Mouse (Mus musculus) midbrain, postnatal 0 days (tissue): ENCODE results near the gene Efemp1. TPM values are rescaled to one million over a fixed set of nuclear protein-coding genes. Genes with fewer than 3 reads are reported as not detected.
A peak's percentile ranks its signal among the peaks of the same experiment; 100 is the strongest.

Experiments used
- ATAC-seq: fragments of 200-750 bp; cut with Nextera tagmentation; 2 replicates; pipeline ENCODE4 v1.8.0; 2017; ENCODE audit warnings: moderate number of reproducible peaks, mild to moderate bottlenecking, moderate TSS enrichment, moderate library complexity; ENCODE audit not compliant: low FRiP score
- DNase-seq: peaks from one replicate; pipeline ENCODE4 v3.0.0-alpha.2; 2015; ENCODE audit warnings: low spot score
- H3K27ac ChIP-seq: fragments of 300-500 bp; sonication (generic); 2 replicates; pipeline ENCODE4 v1.5.1; 2014; ENCODE audit warnings: low read depth, mild to moderate bottlenecking, low read length, mixed read lengths
- H3K27me3 ChIP-seq: fragments of 300-500 bp; sonication (generic); 2 replicates; pipeline ENCODE4 v1.6.1; 2014; ENCODE audit warnings: low read length, control low read depth, mixed read lengths; ENCODE audit not compliant: insufficient read depth
- H3K36me3 ChIP-seq: fragments of 300-500 bp; sonication (generic); 2 replicates; pipeline ENCODE4 v1.6.1; 2014; ENCODE audit warnings: low read length, control low read depth, mixed read lengths; ENCODE audit not compliant: insufficient read depth
- H3K4me1 ChIP-seq: fragments of 300-500 bp; sonication (generic); 2 replicates; pipeline ENCODE4 v1.6.1; 2014; ENCODE audit warnings: mild to moderate bottlenecking, control low read depth, antibody characterized with exemption, low read length, mixed read lengths; ENCODE audit not compliant: insufficient read depth
- H3K4me2 ChIP-seq: fragments of 300-500 bp; sonication (generic); 2 replicates; pipeline ENCODE4 v1.6.1; 2014; ENCODE audit warnings: low read depth, mild to moderate bottlenecking, low read length, mixed read lengths; ENCODE audit not compliant: poor library complexity, severe bottlenecking
- H3K4me3 ChIP-seq: fragments of 300-500 bp; sonication (generic); 2 replicates; pipeline ENCODE4 v1.5.1; 2014; ENCODE audit warnings: low read depth, mild to moderate bottlenecking, low read length, moderate library complexity
- H3K9ac ChIP-seq: fragments of 300-500 bp; sonication (generic); replicated peaks from 2 replicates; pipeline ENCODE4 v1.6.1; 2014; ENCODE audit warnings: mild to moderate bottlenecking, low read length, moderate library complexity, mixed read lengths; ENCODE audit not compliant: poor library complexity, severe bottlenecking
- H3K9me3 ChIP-seq: fragments of 300-500 bp; sonication (generic); 2 replicates; pipeline ENCODE4 v1.6.1; 2016; ENCODE audit warnings: low read length, control low read depth
- CTCF ChIP-seq: IDR thresholded peaks from 2 replicates; pipeline ENCODE4 v1.5.1; 2016; ENCODE audit warnings: antibody characterized with exemption, mild to moderate bottlenecking
- WGBS: fragments of 180-500 bp; shearing (Covaris S2); extraction: QIAGEN DNeasy Blood & Tissue Kit; methylation state at CpG from one replicate; pipeline ENCODE4 v1.1.7; 2014; 5-methylcytosine and 5-hydroxymethylcytosine counted together
- polyA plus RNA-seq: library from polyadenylated mRNA; unstranded; fragments of >200 nt; fragmentation: Nextera tagmentation; extraction: Ambion mirVana; gene quantifications from 2 replicates; pipeline ENCODE4 v1.2.1, GENCODE M21; 2015
- total RNA-seq: library from RNA; depleted of rRNA; stranded (reverse); fragments of >200 nt; gene quantifications from 2 replicates; pipeline ENCODE4 v1.2.3, GENCODE M21; 2014

Gene Efemp1
- total and polyA plus RNA-seq, 2 experiments from 2014 or later = 7.1 to 8.5 TPM

DNA sequence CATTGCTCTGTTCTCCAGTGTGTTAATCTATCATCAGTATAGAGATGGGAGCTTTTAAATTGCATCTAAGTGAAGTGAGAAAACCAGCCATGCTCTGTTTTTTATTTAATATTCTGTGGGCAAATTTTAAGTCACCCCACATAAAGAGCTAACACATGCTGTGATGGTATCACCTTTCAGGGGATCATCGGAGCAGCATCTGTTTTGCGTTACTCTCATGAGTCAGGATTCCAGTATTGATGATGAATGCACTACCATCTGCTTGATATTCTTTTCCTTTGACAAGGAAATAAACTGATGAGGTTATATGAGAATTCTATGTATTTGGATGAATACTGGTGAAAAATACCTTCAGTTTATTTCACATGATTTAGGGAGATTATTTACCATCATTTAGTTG lies 16.1 kb downstream of the Efemp1 start:
- H3K4me1 ChIP-seq = no peaks in the 10 kb centered on the region
- WGBS = 68% methylated on average over 2 of the region's 2 CpGs
- H3K4me3 ChIP-seq = no peak overlapping the region
- TF ChIP-seq CTCF = no peak
- no peak overlapping the region for H3K4me2 ChIP-seq
- no peak overlapping the region for H3K9ac ChIP-seq
- no peak for ATAC-seq
- H3K36me3 ChIP-seq = no peaks in the 10 kb centered on the region
- H3K27ac ChIP-seq = no peak overlapping the region
- no peaks in the 10 kb centered on the region for H3K27me3 ChIP-seq
- H3K9me3 ChIP-seq = no peaks in the 10 kb centered on the region
- DNase-seq = no peak

DNA sequence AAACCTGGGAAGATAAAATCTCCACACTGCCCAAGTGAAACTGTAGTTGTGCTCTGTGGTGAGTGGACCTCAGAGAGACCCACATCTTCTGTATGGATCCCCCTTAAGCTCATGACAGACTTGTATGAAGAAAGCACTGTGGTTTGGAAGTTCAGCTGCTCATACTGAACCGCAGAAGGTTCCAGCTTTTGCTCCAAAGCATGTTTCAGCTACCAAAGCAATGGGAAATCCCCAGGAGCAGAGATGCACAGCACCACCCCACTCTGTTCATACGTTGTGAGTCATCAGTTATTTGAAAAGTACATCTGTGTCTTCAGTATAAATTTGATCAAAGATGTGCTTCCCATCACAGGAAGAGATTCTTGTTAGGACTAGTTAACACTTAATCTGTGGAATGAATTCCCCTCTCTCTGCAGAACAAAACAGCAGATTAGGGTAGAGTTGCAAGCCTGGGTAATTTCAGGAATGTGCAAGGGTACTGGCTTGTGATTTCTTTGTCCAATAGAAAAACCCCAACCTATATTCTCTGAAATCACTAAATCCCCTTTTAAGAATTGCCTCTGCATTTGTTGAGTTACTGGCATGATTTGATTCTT lies 28.5 kb downstream of the Efemp1 start:
- ATAC-seq (no peak), DNase-seq (no peak)
- Histone ChIP-seq H3K4me2 (no peak overlapping the region), H3K27me3 (no peaks in the 10 kb centered on the region), H3K9ac (no peak overlapping the region), H3K27ac (no peak overlapping the region), H3K4me1 (no peaks in the 10 kb centered on the region), H3K9me3 (no peaks in the 10 kb centered on the region), H3K36me3 (no peaks in the 10 kb centered on the region), H3K4me3 (no peak overlapping the region)
- WGBS = 69% methylated on average over 2 of the region's 2 CpGs
- TF ChIP-seq CTCF = no peak

DNA sequence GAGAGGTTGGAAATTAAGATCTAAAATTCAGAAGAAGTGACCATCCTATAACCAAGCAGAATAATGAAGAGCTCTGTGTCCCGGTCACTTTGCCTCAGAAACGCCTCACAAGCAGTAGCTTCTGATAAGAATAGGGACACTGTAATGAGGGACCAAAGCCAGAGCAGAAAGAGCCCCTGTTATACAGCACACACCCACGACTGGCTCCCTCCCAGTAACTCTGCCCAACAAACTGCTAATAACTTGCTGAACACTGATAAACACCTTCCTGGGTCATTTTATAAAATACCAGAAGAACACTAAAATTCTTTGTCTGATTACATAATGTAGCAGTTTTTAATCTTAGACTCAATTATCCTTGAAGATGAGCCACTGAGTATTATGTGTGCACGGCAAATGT lies 30.1 kb downstream of the Efemp1 start:
- no peak overlapping the region for H3K27ac ChIP-seq
- H3K9ac ChIP-seq = no peak overlapping the region
- H3K36me3 ChIP-seq = no peaks in the 10 kb centered on the region
- no peaks in the 10 kb centered on the region for H3K27me3 ChIP-seq
- no peak overlapping the region for H3K4me3 ChIP-seq
- H3K4me1 ChIP-seq = no peaks in the 10 kb centered on the region
- WGBS = 66% methylated on average over 4 of the region's 4 CpGs
- TF ChIP-seq CTCF = no peak
- no peaks in the 10 kb centered on the region for H3K9me3 ChIP-seq
- ATAC-seq = no peak
- no peak for DNase-seq
- no peak overlapping the region for H3K4me2 ChIP-seq

DNA sequence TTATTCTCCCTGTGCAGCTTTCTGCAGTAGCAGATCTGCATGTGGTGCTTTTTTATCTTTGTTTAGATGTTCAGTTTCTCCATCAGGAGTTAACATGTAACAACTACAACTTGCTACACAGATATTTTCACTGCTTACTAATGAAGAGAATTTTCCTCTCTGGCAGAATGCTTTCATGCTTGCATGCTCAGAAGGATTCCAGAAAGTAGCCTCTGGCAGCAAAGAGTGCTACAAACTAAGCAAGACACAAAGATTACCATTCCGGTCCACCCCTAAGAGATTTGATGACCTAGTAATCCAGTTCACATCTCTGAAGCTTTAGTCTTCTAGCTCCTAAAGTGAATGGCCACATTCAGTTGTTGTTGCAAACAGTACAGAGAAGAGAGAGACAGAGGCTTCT lies 36.5 kb downstream of the Efemp1 start:
- Histone ChIP-seq H3K27ac (no peak overlapping the region), H3K9me3 (no peaks in the 10 kb centered on the region), H3K27me3 (no peaks in the 10 kb centered on the region), H3K4me3 (no peak overlapping the region), H3K4me2 (no peak overlapping the region), H3K9ac (no peak overlapping the region), H3K4me1 (no peaks in the 10 kb centered on the region), H3K36me3 (no peaks in the 10 kb centered on the region)
- TF ChIP-seq CTCF = no peak
- DNase-seq (no peak), ATAC-seq (no peak)
- WGBS = 51% methylated on average over 1 of the region's 1 CpGs

DNA sequence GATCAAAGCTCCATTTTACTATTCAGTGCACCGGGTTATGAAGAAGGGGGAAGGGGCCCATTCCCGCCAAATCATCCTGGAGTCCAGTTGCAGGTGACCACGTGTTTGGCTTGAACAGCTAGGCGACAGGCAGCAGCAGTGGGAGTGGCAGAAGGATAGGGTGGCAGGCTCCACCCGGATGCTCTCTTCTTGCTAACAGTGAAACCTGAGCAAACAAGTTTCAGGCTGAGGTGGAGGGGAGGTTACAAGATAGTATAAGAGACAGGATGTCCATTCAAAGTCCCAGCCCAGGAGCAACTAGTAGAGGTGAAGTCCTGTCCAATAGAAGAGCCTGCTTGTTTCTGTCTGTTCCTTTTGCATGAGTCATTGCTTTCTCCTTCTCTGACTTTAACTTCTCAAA lies 38.5 kb downstream of the Efemp1 start:
- H3K27ac ChIP-seq = no peak overlapping the region
- H3K36me3 ChIP-seq = no peaks in the 10 kb centered on the region
- H3K9ac ChIP-seq = no peak overlapping the region
- H3K27me3 ChIP-seq = no peaks in the 10 kb centered on the region
- ATAC-seq (no peak), DNase-seq (no peak)
- H3K9me3 ChIP-seq = no peaks in the 10 kb centered on the region
- H3K4me1 ChIP-seq = no peaks in the 10 kb centered on the region
- H3K4me3 ChIP-seq = no peak overlapping the region
- no peak for TF ChIP-seq CTCF
- 73% methylated on average over 5 of the region's 5 CpGs for WGBS
- H3K4me2 ChIP-seq = no peak overlapping the region

DNA sequence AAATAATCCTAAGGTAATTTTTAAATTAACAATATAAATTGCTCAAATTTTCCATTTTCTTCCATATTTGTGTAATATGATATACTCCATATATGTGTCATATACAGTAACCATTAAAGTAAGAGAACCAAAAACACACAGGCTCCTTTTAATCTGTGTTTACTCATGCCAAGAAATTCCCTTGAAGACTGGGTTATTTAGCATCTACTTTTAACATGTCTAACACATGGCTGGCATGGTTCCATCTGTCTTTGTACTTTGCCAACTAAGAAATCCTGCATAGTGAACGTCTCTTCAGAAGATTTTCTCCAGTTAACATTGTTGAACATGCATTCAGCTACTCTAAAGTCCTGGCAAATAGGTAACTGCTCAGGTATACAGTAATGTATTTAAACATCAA lies 46.4 kb downstream of the Efemp1 start:
- no peaks in the 10 kb centered on the region for H3K9me3 ChIP-seq
- H3K9ac ChIP-seq = no peak overlapping the region
- no peak overlapping the region for H3K27ac ChIP-seq
- H3K4me1 ChIP-seq = no peaks in the 10 kb centered on the region
- H3K4me3 ChIP-seq = no peak overlapping the region
- H3K36me3 ChIP-seq = no peaks in the 10 kb centered on the region
- no peak for TF ChIP-seq CTCF
- no peak overlapping the region for H3K4me2 ChIP-seq
- DNase-seq = peak; percentile 3
- H3K27me3 ChIP-seq = no peaks in the 10 kb centered on the region
- WGBS = 38% methylated on average over 1 of the region's 1 CpGs
- no peak for ATAC-seq
